Mouse (Mus musculus): Measurements from ENCODE around the gene Psmd11. TPM values are rescaled to one million over a fixed set of nuclear protein-coding genes. Genes with fewer than 3 reads are reported as not detected.
"Not testable (repeated sequence)": the region's sequence is repeated elsewhere in the genome, so short reads cannot be mapped to it uniquely, and the experiment has no call there.

Psmd11 gene
- 252 and 285 TPM in 2 replicates for polyA plus RNA-seq (2015; fragmentation: Nextera tagmentation; extraction: Ambion mirVana)

DNA sequence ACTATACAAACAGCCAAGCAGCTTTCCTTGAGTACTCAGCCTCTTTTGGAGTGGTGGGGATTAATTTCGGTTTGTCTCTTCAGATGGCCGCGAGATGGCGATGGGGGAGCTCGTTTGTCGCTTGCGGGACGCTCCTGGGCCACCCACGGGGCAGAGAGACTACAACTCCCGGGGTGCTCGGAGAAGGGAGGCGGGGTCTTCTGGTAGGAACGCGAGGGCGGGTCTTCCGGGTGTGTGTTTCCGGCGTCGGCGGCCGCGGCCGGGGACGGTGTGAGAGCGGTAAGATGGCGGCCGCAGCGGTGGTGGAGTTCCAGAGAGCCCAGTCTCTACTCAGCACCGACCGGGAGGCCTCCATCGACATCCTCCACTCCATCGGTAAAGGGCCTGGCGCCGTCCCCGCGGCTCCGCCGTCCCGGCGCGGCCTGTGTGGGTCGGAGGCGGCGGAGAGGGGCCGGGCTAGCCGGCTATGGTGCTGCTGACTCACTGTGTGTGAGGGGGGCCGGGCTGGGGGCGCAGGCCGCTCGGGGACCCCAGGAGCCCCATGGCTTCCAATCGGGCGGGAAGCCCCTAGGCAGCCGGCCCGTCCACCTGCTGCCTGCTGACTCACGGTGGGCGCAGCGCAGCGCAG lies at the start of gene Psmd11:
Gene Psmd11, plus strand, starts transcription at position 235 of the 628 bp plus-strand sequence.
- peaks cover 4% of the 10 kb centered on the region; the same call in 1 of the 2 replicates for H3K4me1 ChIP-seq
- peak within 1 kb of the TSS; percentile 71 for H3K27ac ChIP-seq
- H3K27me3 ChIP-seq (replicated peaks), result no peaks in the 10 kb centered on the region
- under 1% methylated on average over 55 of the region's 58 CpGs for WGBS
- peak within 1 kb of the TSS; percentile 75 for H3K4me2 ChIP-seq
- H3K36me3 ChIP-seq, result peaks cover 9% of the 10 kb centered on the region; the same call in 1 of the 2 replicates
- peak within 1 kb of the TSS; percentile 87 for H3K9ac ChIP-seq
- peak; percentile 99 for ATAC-seq (ENCODE audit: insufficient read depth, low FRiP score, low read depth)
- no peaks in the 10 kb centered on the region for H3K9me3 ChIP-seq
- peak within 1 kb of the TSS; percentile 95 for H3K4me3 ChIP-seq (replicated peaks)

DNA sequence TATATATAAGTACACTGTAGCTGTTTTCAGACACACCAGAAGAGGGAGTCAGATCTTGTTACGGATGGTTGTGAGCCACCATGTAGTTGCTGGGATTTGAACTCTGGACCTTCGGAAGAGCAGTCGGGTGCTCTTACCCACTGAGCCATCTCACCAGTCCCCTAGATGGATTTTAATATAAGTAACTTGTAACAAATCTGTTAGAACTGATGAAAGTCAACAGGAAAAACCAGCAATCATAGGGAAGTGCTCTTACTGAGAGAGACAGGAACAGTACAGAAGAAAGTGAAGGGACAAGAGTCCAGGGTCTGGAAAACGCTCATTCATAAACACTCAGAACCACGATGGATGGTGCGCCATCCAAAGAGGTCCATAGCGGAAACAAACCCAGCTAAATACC lies 49.2 kb upstream of the Psmd11 start:
- not testable (repeated sequence) for H3K4me3 ChIP-seq (replicated peaks); H3K4me1 ChIP-seq; H3K27me3 ChIP-seq (replicated peaks); H3K27ac ChIP-seq; ATAC-seq (ENCODE audit: insufficient read depth, low FRiP score, low read depth); H3K36me3 ChIP-seq; H3K9me3 ChIP-seq; H3K9ac ChIP-seq; H3K4me2 ChIP-seq
- WGBS, result 92% methylated on average over 7 of the region's 7 CpGs

DNA sequence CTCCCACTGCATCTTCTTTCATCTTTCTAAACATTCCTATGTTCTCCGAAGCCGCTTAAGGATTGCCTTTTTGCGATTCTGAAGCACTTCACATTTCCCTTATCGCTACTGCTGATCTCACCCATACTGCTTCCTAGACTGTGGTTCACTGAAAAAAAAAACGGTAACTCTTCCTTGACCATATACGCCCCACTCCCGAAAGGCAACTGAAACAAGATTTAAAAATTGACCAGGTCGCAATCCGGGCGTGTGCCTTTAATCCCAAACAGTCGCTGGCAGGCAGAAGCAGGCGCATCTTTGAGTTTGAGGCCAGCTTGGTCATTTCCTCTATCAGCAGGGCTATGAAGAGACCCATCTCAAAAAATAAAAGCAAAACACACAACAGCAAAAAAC lies 45.8 kb upstream of the Psmd11 start:
- 4% methylated on average over 12 of the region's 12 CpGs for WGBS
- Histone ChIP-seq H3K4me3 (replicated peaks) (peak overlapping the region; percentile 75), H3K9ac (no peak overlapping the region; the same call in 1 of the 2 replicates), H3K27me3 (replicated peaks) (no peaks in the 10 kb centered on the region), H3K4me2 (peak overlapping the region; percentile 71), H3K27ac (peak overlapping the region; percentile 86), H3K4me1 (peaks cover 8% of the 10 kb centered on the region; the same call in 1 of the 2 replicates), H3K36me3 (0 out of 2 replicates have a peak, but pooled peaks cover 3% of the 10 kb centered on the region), H3K9me3 (no peaks in the 10 kb centered on the region)
- no peak; the same call in 1 of the 2 replicates for ATAC-seq (ENCODE audit: insufficient read depth, low FRiP score, low read depth)

DNA sequence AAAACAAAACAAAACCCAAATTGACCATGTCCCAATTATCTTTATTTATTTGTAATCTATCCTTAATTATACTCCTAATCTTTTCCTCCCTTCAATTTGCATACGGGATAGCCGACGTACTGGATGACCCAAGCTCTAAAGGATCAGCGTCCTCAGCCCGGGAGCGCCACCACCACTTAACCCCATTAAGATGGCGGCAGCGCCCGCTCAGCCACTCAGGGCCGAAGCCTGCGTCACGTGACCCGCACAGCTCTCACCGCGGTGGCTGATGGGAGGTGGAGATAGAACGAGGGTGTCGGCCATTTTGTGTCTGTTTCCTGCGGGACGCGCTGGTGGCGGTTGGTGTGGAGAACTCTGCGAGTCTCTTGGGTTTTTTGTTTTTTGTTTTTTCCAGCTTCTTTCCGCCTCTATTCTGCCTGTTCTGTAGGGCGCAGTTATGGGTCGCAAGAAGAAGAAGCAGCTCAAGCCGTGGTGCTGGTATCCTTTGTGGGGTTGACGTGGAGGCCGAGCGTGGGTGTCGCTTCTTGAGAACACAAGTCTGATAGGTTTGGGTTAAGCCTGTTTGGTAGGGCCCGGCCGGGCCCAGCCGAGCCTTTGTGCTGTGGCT lies 45.3 kb upstream of the Psmd11 start, which contains the start of gene Zfp207:
Gene Zfp207, plus strand, starts transcription at position 261 of the 607 bp plus-strand sequence.
- peaks cover 8% of the 10 kb centered on the region; the same call in 1 of the 2 replicates for H3K4me1 ChIP-seq
- H3K36me3 ChIP-seq, result 0 out of 2 replicates have a peak, but pooled peaks cover 4% of the 10 kb centered on the region
- H3K27ac ChIP-seq, result peak within 1 kb of the TSS; percentile 86
- under 1% methylated on average over 33 of the region's 33 CpGs for WGBS
- peak; percentile 89 for ATAC-seq (ENCODE audit: insufficient read depth, low FRiP score, low read depth)
- H3K9me3 ChIP-seq, result no peaks in the 10 kb centered on the region
- peak within 1 kb of the TSS; percentile 75 for H3K4me3 ChIP-seq (replicated peaks)
- peak within 1 kb of the TSS; percentile 71 for H3K4me2 ChIP-seq
- no peaks in the 10 kb centered on the region for H3K27me3 ChIP-seq (replicated peaks)
- peak within 1 kb of the TSS; percentile 70 for H3K9ac ChIP-seq

DNA sequence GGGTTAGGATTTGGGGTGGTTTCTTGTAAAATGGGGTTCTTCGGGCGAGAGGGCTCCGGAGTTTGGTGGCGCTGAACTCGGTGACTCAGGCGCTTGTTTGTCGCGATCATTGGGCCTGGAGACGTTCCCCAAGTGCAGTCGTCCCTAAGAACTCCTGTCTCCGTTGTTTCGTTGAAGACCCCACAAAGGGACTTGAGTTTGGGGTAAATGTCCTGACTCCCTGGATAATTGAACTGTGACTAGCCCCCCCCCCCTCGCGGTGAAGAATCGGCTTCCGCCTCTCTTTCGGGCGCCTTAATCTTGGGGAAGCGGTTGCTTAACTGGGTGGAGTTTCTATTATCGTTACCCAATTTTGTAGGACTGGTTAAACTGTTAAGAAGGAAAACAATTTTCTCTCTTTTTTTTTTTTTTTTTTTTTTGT lies 44.8 kb upstream of the Psmd11 start:
- no peaks in the 10 kb centered on the region for H3K27me3 ChIP-seq (replicated peaks)
- H3K4me2 ChIP-seq, result no peak overlapping the region
- 0 out of 2 replicates have a peak, but pooled peaks have one; percentile 27 for ATAC-seq (ENCODE audit: insufficient read depth, low FRiP score, low read depth)
- peak overlapping the region; percentile 70 for H3K9ac ChIP-seq
- under 1% methylated on average over 20 of the region's 20 CpGs for WGBS
- peak overlapping the region; percentile 86 for H3K27ac ChIP-seq
- peak overlapping the region; percentile 75 for H3K4me3 ChIP-seq (replicated peaks)
- H3K4me1 ChIP-seq, result peaks cover 8% of the 10 kb centered on the region; the same call in 1 of the 2 replicates
- H3K9me3 ChIP-seq, result no peaks in the 10 kb centered on the region
- H3K36me3 ChIP-seq, result 0 out of 2 replicates have a peak, but pooled peaks cover 7% of the 10 kb centered on the region

DNA sequence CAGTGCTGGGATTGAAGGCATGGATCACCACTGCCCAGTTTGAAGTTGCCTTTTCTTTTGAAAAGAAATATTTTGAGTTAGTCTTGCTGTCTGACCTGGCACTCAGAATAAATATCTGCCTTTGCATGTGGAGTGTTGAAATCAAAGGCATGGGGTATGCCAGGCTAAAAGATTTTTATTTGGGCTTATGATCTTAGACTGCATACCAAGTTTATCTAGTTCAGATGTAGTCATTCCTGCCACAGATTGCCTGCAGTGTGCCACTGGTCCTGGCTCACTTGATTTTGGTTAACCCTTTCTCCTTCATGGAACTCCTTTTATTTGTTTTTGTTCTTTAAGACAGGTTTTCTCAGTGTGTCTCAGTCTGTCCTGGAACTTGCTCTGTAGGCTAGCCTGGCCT lies 44.0 kb upstream of the Psmd11 start:
- no peak for ATAC-seq (ENCODE audit: insufficient read depth, low FRiP score, low read depth)

DNA sequence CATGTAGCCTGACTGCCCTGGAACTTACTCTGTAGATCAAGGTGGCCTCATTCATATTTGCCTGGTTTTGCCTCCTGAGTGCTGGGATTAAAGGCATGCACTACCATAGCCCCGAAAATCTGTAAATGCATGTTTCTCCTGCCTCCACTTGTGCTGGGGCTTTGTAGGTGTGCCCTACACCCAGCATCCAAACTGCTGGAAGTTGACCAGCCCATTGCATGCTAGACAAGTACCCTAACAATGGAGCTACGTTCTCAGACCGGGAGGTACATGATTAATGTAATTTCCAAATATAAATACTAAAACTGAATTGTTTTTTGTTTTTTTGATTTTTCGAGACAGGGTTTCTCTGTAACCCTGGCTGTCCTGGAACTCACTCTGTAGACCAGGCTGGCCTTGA lies 43.4 kb upstream of the Psmd11 start:
- ATAC-seq (ENCODE audit: insufficient read depth, low FRiP score, low read depth), result no peak
- Histone ChIP-seq H3K27ac (no peak overlapping the region), H3K4me3 (replicated peaks) (peak overlapping the region; percentile 43), H3K4me1 (peaks cover 8% of the 10 kb centered on the region; the same call in 1 of the 2 replicates), H3K4me2 (peak overlapping the region; percentile 64), H3K9ac (no peak overlapping the region; the same call in 1 of the 2 replicates), H3K9me3 (no peaks in the 10 kb centered on the region), H3K27me3 (replicated peaks) (no peaks in the 10 kb centered on the region), H3K36me3 (0 out of 2 replicates have a peak, but pooled peaks cover 7% of the 10 kb centered on the region)
- WGBS, result 27% methylated on average over 4 of the region's 4 CpGs

More for the DNA sequence above, 44.0 kb upstream of the Psmd11 start:
- H3K4me1 ChIP-seq, result peaks cover 8% of the 10 kb centered on the region; the same call in 1 of the 2 replicates
- H3K27me3 ChIP-seq (replicated peaks), result no peaks in the 10 kb centered on the region
- H3K4me2 ChIP-seq, result peak overlapping the region; percentile 64
- no peaks in the 10 kb centered on the region for H3K9me3 ChIP-seq
- peak overlapping the region; percentile 43 for H3K4me3 ChIP-seq (replicated peaks)
- no peak overlapping the region for H3K27ac ChIP-seq
- 0 out of 2 replicates have a peak, but pooled peaks cover 7% of the 10 kb centered on the region for H3K36me3 ChIP-seq
- H3K9ac ChIP-seq, result peak overlapping the region; percentile 49; the same call in 1 of the 2 replicates

DNA sequence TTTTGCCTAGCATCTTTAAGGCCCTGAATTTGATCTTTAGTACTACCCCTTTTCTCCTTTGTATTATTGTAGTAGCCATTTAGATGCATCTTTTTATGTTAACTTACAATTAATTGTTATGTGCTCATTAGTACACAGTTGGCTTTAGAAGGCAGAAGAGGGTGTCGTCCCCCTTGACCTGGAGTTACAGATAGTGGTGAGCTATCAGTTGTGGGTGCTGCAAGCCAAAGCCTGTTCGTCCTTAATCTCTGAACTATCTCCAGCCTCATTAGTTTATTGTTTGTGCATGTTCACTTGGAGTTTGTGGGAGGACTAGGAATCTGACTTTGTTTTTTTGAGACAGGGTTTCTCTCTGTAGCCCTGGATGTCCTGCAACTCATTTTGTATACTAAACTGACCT lies 41.6 kb upstream of the Psmd11 start:
- WGBS, result 62% methylated on average over 2 of the region's 2 CpGs

DNA sequence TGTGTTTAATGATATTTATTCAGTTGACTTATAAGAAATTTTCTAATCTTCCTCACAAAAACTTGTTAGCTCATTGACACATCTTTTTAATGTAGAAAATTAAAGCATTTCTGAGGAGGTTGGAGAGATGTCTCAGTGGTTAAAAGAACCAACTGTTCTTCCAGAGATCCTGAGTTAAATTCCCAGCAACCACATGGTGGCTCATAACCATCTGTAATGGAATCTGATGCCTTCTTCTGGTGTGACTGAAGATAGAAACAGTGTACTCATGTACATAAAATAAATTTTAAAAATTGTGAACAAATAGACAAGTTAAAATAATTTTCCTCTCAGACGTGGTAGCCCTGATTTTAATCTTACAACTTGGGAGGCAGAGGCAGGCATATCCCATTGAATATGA lies 38.5 kb upstream of the Psmd11 start:
- H3K4me1 ChIP-seq, result peaks cover 5% of the 10 kb centered on the region; the same call in 1 of the 2 replicates
- H3K27me3 ChIP-seq (replicated peaks), result no peaks in the 10 kb centered on the region
- H3K4me2 ChIP-seq, result no peak overlapping the region
- ATAC-seq (ENCODE audit: insufficient read depth, low FRiP score, low read depth), result no peak
- no peaks in the 10 kb centered on the region for H3K9me3 ChIP-seq
- no peak overlapping the region for H3K9ac ChIP-seq
- peaks cover 26% of the 10 kb centered on the region; the same call in 1 of the 2 replicates for H3K36me3 ChIP-seq
- H3K4me3 ChIP-seq (replicated peaks), result no peak overlapping the region
- WGBS, result 76% methylated on average over 1 of the region's 1 CpGs
- no peak overlapping the region for H3K27ac ChIP-seq

More for the DNA sequence above, 41.6 kb upstream of the Psmd11 start:
- Histone ChIP-seq H3K4me1 (peaks cover 8% of the 10 kb centered on the region; the same call in 1 of the 2 replicates), H3K27me3 (replicated peaks) (no peaks in the 10 kb centered on the region), H3K36me3 (peaks cover 14% of the 10 kb centered on the region; the same call in 1 of the 2 replicates), H3K9me3 (no peaks in the 10 kb centered on the region), H3K27ac (no peak overlapping the region), H3K9ac (no peak overlapping the region), H3K4me3 (replicated peaks) (no peak overlapping the region), H3K4me2 (peak overlapping the region; percentile 19; the same call in 1 of the 2 replicates)
- ATAC-seq (ENCODE audit: insufficient read depth, low FRiP score, low read depth), result no peak

DNA sequence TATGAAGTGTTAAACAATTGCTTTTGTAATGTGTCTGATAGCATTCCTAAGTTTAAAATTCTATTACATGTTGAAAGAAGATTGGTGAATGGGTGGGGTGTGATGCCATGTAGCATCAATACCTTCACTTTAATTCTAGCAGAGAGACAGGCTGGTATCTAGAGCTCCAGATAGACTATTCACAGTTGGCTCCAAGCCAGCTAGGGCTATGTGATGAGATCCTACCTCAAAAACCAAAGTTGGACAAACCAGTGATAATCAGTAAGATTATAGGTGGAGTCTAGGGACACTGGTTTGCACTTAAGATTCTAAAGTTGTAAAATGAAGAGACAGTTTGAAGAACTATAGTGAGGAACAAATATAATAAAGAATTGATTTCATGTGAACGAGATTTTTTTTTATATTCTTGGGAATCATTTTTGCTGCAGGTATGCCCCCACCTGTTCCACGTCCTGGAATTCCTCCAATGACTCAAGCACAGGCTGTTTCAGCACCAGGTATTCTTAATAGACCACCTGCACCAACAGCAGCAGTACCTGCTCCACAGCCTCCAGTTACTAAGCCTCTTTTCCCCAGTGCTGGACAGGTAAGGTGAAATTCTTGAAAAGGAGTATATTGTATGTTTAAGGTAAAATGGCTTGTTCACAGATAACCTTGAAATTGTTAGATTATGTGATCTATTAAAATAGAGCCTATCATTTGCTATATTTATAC lies 36.9 kb upstream of the Psmd11 start:
- Histone ChIP-seq H3K4me2 (no peak overlapping the region), H3K4me1 (no peaks in the 10 kb centered on the region), H3K36me3 (peaks cover 38% of the 10 kb centered on the region), H3K9ac (no peak overlapping the region), H3K9me3 (no peaks in the 10 kb centered on the region), H3K27ac (no peak overlapping the region), H3K27me3 (replicated peaks) (no peaks in the 10 kb centered on the region), H3K4me3 (replicated peaks) (no peak overlapping the region)
- 92% methylated on average over 2 of the region's 2 CpGs for WGBS
- ATAC-seq (ENCODE audit: insufficient read depth, low FRiP score, low read depth), result no peak

DNA sequence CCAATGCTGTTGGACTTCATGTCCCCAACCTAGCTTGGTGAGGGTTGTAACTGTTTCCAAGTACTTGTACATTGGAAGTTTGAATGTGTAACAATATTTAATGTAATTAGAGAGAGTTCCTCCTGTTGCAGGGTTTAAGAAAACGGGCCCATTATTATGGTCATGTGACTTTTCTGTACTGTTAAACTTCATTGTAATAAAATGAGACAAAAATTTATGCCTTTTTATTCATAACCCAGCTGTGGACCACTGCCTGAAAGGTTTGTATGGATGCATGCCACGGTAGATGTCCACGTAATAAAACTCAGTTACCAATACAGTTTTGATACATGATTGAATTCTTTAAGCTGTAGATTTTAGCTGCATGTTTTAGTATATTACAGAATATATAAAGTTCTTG lies 32.5 kb upstream of the Psmd11 start:
- Histone ChIP-seq H3K36me3 (peaks cover 38% of the 10 kb centered on the region), H3K4me1 (no peaks in the 10 kb centered on the region), H3K27ac (no peak overlapping the region), H3K9me3 (no peaks in the 10 kb centered on the region), H3K4me3 (replicated peaks) (no peak overlapping the region), H3K27me3 (replicated peaks) (no peaks in the 10 kb centered on the region), H3K4me2 (no peak overlapping the region), H3K9ac (no peak overlapping the region)
- ATAC-seq (ENCODE audit: insufficient read depth, low FRiP score, low read depth), result no peak
- WGBS, result 91% methylated on average over 3 of the region's 3 CpGs
